Mouse (Mus musculus) limb, embryonic 14.5 days (tissue): Measurements from ENCODE around the gene Vps18. TPM values are rescaled to one million over a fixed set of nuclear protein-coding genes. Genes with fewer than 3 reads are reported as not detected.

ENCODE experiments used
- ATAC-seq: fragments of 200-750 bp; cut with Nextera tagmentation; 2 replicates; pipeline ENCODE4 v1.8.0; 2017; ENCODE audit warnings: low read depth, moderate number of reproducible peaks, moderate TSS enrichment; ENCODE audit not compliant: low FRiP score
- DNase-seq: peaks from one replicate; pipeline ENCODE4 v3.0.0-alpha.2; 2015; ENCODE audit warnings: low spot score
- H3K27ac ChIP-seq: fragments of 300-500 bp; sonication (generic); replicated peaks from 2 replicates; pipeline ENCODE4 v1.5.1; 2014; ENCODE audit warnings: low read depth, mild to moderate bottlenecking, low read length, moderate library complexity, mixed read lengths
- H3K27me3 ChIP-seq: fragments of 300-500 bp; sonication (generic); 2 replicates; pipeline ENCODE4 v1.6.1; 2014; ENCODE audit warnings: low read length, mixed read lengths; ENCODE audit not compliant: control insufficient read depth, insufficient read depth
- H3K36me3 ChIP-seq: fragments of 300-500 bp; sonication (generic); 2 replicates; pipeline ENCODE4 v1.6.1; 2014; ENCODE audit warnings: mild to moderate bottlenecking, low read length, moderate library complexity, mixed read lengths; ENCODE audit not compliant: control insufficient read depth, insufficient read depth
- H3K4me1 ChIP-seq: fragments of 300-500 bp; sonication (generic); 2 replicates; pipeline ENCODE4 v1.6.1; 2014; ENCODE audit warnings: antibody characterized with exemption, low read length, mixed read lengths; ENCODE audit not compliant: control insufficient read depth, insufficient read depth
- H3K4me2 ChIP-seq: fragments of 300-500 bp; sonication (generic); replicated peaks from 2 replicates; pipeline ENCODE4 v1.6.1; 2014; ENCODE audit warnings: low read depth, mild to moderate bottlenecking, low read length, moderate library complexity; ENCODE audit not compliant: severe bottlenecking
- H3K4me3 ChIP-seq: fragments of 300-500 bp; sonication (generic); replicated peaks from 2 replicates; pipeline ENCODE4 v1.5.1; 2014; ENCODE audit warnings: low read length
- H3K9ac ChIP-seq: fragments of 300-500 bp; sonication (generic); 2 replicates; pipeline ENCODE4 v1.6.1; 2014; ENCODE audit warnings: mild to moderate bottlenecking, low read depth, low read length, moderate library complexity; ENCODE audit not compliant: severe bottlenecking
- H3K9me3 ChIP-seq: fragments of 300-500 bp; sonication (generic); 2 replicates; pipeline ENCODE4 v1.6.1; 2016; ENCODE audit warnings: low read length; ENCODE audit not compliant: control insufficient read depth
- POLR2A ChIP-seq: fragments of 200-500 bp; IDR thresholded peaks from 2 replicates; pipeline ENCODE4 v1.8.0; 2012; ENCODE audit warnings: inconsistent platforms, mild to moderate bottlenecking, moderate library complexity, borderline replicate concordance; ENCODE audit not compliant: insufficient read depth, insufficient read length; ENCODE audit errors: extremely low read depth
- WGBS: fragments of 180-500 bp; shearing (Covaris S2); extraction: QIAGEN DNeasy Blood & Tissue Kit; methylation state at CpG from one replicate; pipeline ENCODE4 v1.1.7; 2014; 5-methylcytosine and 5-hydroxymethylcytosine counted together
- polyA plus RNA-seq, 2 experiments: library from polyadenylated mRNA; depleted of rRNA in 1 of 2; stranded (reverse) in 1 of 2; unstranded in 1 of 2; fragments of >200 nt; fragmentation: Nextera tagmentation in 1 of 2; extraction: Ambion mirVana in 1 of 2; gene quantifications; 2 replicates each; pipeline versions ENCODE4 v1.2.1 to v1.2.3; 2012 to 2014

Vps18 gene
- polyA plus RNA-seq, 2 experiments = 14.8 to 17.0 TPM

- Histone ChIP-seq H3K4me2 (peak overlapping the region; percentile 86), H3K27ac (no peak overlapping the region), H3K4me3 (peak overlapping the region; percentile 56), H3K27me3 (no peaks in the 10 kb centered on the region), H3K9me3 (no peaks in the 10 kb centered on the region), H3K36me3 (no peaks in the 10 kb centered on the region), H3K4me1 (peaks cover 4% of the 10 kb centered on the region; the same call in 1 of the 2 replicates), H3K9ac (peak overlapping the region; percentile 71)
- ATAC-seq = peak; percentile 86
- 0 out of 2 replicates have a peak, but pooled peaks have one; percentile 9 for TF ChIP-seq POLR2A
- DNase-seq = peak; percentile 83
- 8% methylated on average over 58 of the region's 60 CpGs for WGBS
These were observed 49.1 kb downstream of the Vps18 start for GRCm38 (mm10) chr2:119337425-119338265.

GRCm38 (mm10) chr2:119344537-119345138 is 56.1 kb downstream of the Vps18 start:
- WGBS = 42% methylated on average over 6 of the region's 6 CpGs
- H3K9ac ChIP-seq = no peak overlapping the region
- H3K4me2 ChIP-seq = no peak overlapping the region
- no peaks in the 10 kb centered on the region for H3K27me3 ChIP-seq
- no peak for TF ChIP-seq POLR2A
- no peak for DNase-seq
- H3K9me3 ChIP-seq = no peaks in the 10 kb centered on the region
- no peak for ATAC-seq
- H3K27ac ChIP-seq = no peak overlapping the region
- H3K36me3 ChIP-seq = no peaks in the 10 kb centered on the region
- H3K4me1 ChIP-seq = no peaks in the 10 kb centered on the region
- no peak overlapping the region for H3K4me3 ChIP-seq

Other genes starting within 250 kb of the Vps18 start
- 3.6 and 5.5 TPM in 2 replicates for gene Knl1, start 241.6 kb upstream of the Vps18 start, polyA plus RNA-seq (2012; rRNA removed)
- gene Knl1, start 241.6 kb upstream of the Vps18 start, polyA plus RNA-seq (2014; fragmentation: Nextera tagmentation; extraction: Ambion mirVana) = 34.5 and 37.1 TPM in 2 replicates
- 37.6 and 38.6 TPM in 2 replicates for gene Rad51, start 175.9 kb upstream of the Vps18 start, polyA plus RNA-seq (2012; rRNA removed)
- 41.5 and 44.7 TPM in 2 replicates for gene Rad51, start 175.9 kb upstream of the Vps18 start, polyA plus RNA-seq (2014; fragmentation: Nextera tagmentation; extraction: Ambion mirVana)
- 25.4 and 27.4 TPM in 2 replicates for gene Rmdn3, start 131.7 kb upstream of the Vps18 start, polyA plus RNA-seq (2012; rRNA removed)
- 38.9 and 40.7 TPM in 2 replicates for gene Rmdn3, start 131.7 kb upstream of the Vps18 start, polyA plus RNA-seq (2014; fragmentation: Nextera tagmentation; extraction: Ambion mirVana)
- gene Gchfr, start 121.0 kb upstream of the Vps18 start, polyA plus RNA-seq (2012; rRNA removed) = 5.6 and 6.2 TPM in 2 replicates
- gene Gchfr, start 121.0 kb upstream of the Vps18 start, polyA plus RNA-seq (2014; fragmentation: Nextera tagmentation; extraction: Ambion mirVana) = 14.8 and 20.9 TPM in 2 replicates
- gene Gm14137, start 114.2 kb upstream of the Vps18 start, polyA plus RNA-seq (2012; rRNA removed) = 0.05 and 0.15 TPM in 2 replicates
- gene Gm14137, start 114.2 kb upstream of the Vps18 start, polyA plus RNA-seq (2014; fragmentation: Nextera tagmentation; extraction: Ambion mirVana) = 0.57 and 0.69 TPM in 2 replicates
- gene Zfyve19, start 80.1 kb upstream of the Vps18 start, polyA plus RNA-seq (2012; rRNA removed) = 88.0 and 97.9 TPM in 2 replicates
- 46.3 and 52.1 TPM in 2 replicates for gene Zfyve19, start 80.1 kb upstream of the Vps18 start, polyA plus RNA-seq (2014; fragmentation: Nextera tagmentation; extraction: Ambion mirVana)
- gene Dnajc17, start 79.9 kb upstream of the Vps18 start, polyA plus RNA-seq (2012; rRNA removed) = 18.1 and 33.1 TPM in 2 replicates
- 18.0 and 20.5 TPM in 2 replicates for gene Dnajc17, start 79.9 kb upstream of the Vps18 start, polyA plus RNA-seq (2014; fragmentation: Nextera tagmentation; extraction: Ambion mirVana)
- gene Ppp1r14d, start 58.8 kb upstream of the Vps18 start, polyA plus RNA-seq (2012; rRNA removed) = not detected in 2 replicates
- gene Ppp1r14d, start 58.8 kb upstream of the Vps18 start, polyA plus RNA-seq (2014; fragmentation: Nextera tagmentation; extraction: Ambion mirVana) = not detected in 2 replicates
- 9.2 and 11.6 TPM in 2 replicates for gene Spint1, start 51.4 kb upstream of the Vps18 start, polyA plus RNA-seq (2012; rRNA removed)
- 18.2 and 19.5 TPM in 2 replicates for gene Spint1, start 51.4 kb upstream of the Vps18 start, polyA plus RNA-seq (2014; fragmentation: Nextera tagmentation; extraction: Ambion mirVana)
- 4.5 and 6.8 TPM in 2 replicates for gene Rhov, start 17.5 kb upstream of the Vps18 start, polyA plus RNA-seq (2012; rRNA removed)
- 14.7 and 15.1 TPM in 2 replicates for gene Rhov, start 17.5 kb upstream of the Vps18 start, polyA plus RNA-seq (2014; fragmentation: Nextera tagmentation; extraction: Ambion mirVana)
- 8.7 and 9.0 TPM in 2 replicates for gene Dll4, start 37.0 kb downstream of the Vps18 start, polyA plus RNA-seq (2012; rRNA removed)
- gene Dll4, start 37.0 kb downstream of the Vps18 start, polyA plus RNA-seq (2014; fragmentation: Nextera tagmentation; extraction: Ambion mirVana) = 5.1 and 6.2 TPM in 2 replicates
- 0.79 and 0.94 TPM in 2 replicates for gene Chac1, start 62.5 kb downstream of the Vps18 start, polyA plus RNA-seq (2012; rRNA removed)
- 0.48 and 0.68 TPM in 2 replicates for gene Chac1, start 62.5 kb downstream of the Vps18 start, polyA plus RNA-seq (2014; fragmentation: Nextera tagmentation; extraction: Ambion mirVana)
- 15.7 and 16.4 TPM in 2 replicates for gene Ino80, start 188.9 kb downstream of the Vps18 start, polyA plus RNA-seq (2012; rRNA removed)
- gene Ino80, start 188.9 kb downstream of the Vps18 start, polyA plus RNA-seq (2014; fragmentation: Nextera tagmentation; extraction: Ambion mirVana) = 6.3 TPM in 2 replicates